Mouse (Mus musculus): Measurements from ENCODE around the gene Nfe2l1. TPM values are rescaled to one million over a fixed set of nuclear protein-coding genes. Genes with fewer than 3 reads are reported as not detected.

The Nfe2l1 gene
- total and polyA plus RNA-seq, 3 experiments, result 395 to 436 (median 397) TPM

- Histone ChIP-seq H3K27ac (peak overlapping the region; percentile 75), H3K36me3 (ENCODE audit: control insufficient read depth, insufficient read depth, low read length) (0 out of 2 replicates have a peak, but pooled peaks cover 2% of the 10 kb centered on the region), H3K4me3 (no peak overlapping the region), H3K9ac (ENCODE audit: low read depth, low read length) (peak overlapping the region; percentile 15; the same call in 1 of the 2 replicates), H3K27me3 (ENCODE audit: control insufficient read depth, insufficient read depth, low read length) (no peaks in the 10 kb centered on the region), H3K4me1 (ENCODE audit: control insufficient read depth, insufficient read depth, low read length) (peaks cover 9% of the 10 kb centered on the region), H3K79me2 (replicated peaks; ENCODE audit: control insufficient read depth, insufficient read depth, low read length) (no peaks in the 10 kb centered on the region)
- DNase-seq, result no peak
- WGBS, result 47% methylated on average over 7 of the region's 7 CpGs
- intact Hi-C loops (cut with DNase I), result loop anchor here (2.0 to 5.0 kb wide), 3 partner anchors 13 to 87 kb away; partner anchors contain the start of gene Cbx1
- TF ChIP-seq EP300 (IDR thresholded peaks at IDR 0.05; ENCODE audit: insufficient read depth, low read depth, low read length) (no peak), CTCF (IDR thresholded peaks at IDR 0.05) (no peak), POLR2A (IDR thresholded peaks at IDR 0.05; ENCODE audit: insufficient read depth, low read depth, low read length) (no peak)
Observed at GRCm38 (mm10) chr11:96775665-96776064, 54.1 kb downstream of the Nfe2l1 start.

- Histone ChIP-seq H3K4me3 (no peak overlapping the region), H3K9ac (ENCODE audit: low read depth, low read length) (peak overlapping the region; percentile 55), H3K79me2 (replicated peaks; ENCODE audit: control insufficient read depth, insufficient read depth, low read length) (no peaks in the 10 kb centered on the region), H3K4me1 (ENCODE audit: control insufficient read depth, insufficient read depth, low read length) (peaks cover 9% of the 10 kb centered on the region), H3K27me3 (ENCODE audit: control insufficient read depth, insufficient read depth, low read length) (no peaks in the 10 kb centered on the region), H3K36me3 (ENCODE audit: control insufficient read depth, insufficient read depth, low read length) (0 out of 2 replicates have a peak, but pooled peaks cover 2% of the 10 kb centered on the region), H3K27ac (peak overlapping the region; percentile 75)
- DNase-seq, result no peak
- no peak for TF ChIP-seq CTCF (IDR thresholded peaks at IDR 0.05)
- no peak for TF ChIP-seq POLR2A (IDR thresholded peaks at IDR 0.05; ENCODE audit: insufficient read depth, low read depth, low read length)
- no peak for TF ChIP-seq EP300 (IDR thresholded peaks at IDR 0.05; ENCODE audit: insufficient read depth, low read depth, low read length)
- WGBS, result 58% methylated on average over 8 of the region's 8 CpGs
- intact Hi-C loops (cut with DNase I), result loop anchor here (2.0 to 5.0 kb wide), 2 partner anchors 14 to 87 kb away; partner anchors contain the start of gene Cbx1
Observed at GRCm38 (mm10) chr11:96775063-96775462, 54.7 kb downstream of the Nfe2l1 start.

GRCm38 (mm10) chr11:96774536-96774935 lies 55.2 kb downstream of the Nfe2l1 start:
- Histone ChIP-seq H3K9ac (ENCODE audit: low read depth, low read length) (peak overlapping the region; percentile 55; the same call in 1 of the 2 replicates), H3K4me3 (no peak overlapping the region), H3K36me3 (ENCODE audit: control insufficient read depth, insufficient read depth, low read length) (0 out of 2 replicates have a peak, but pooled peaks cover 2% of the 10 kb centered on the region), H3K4me1 (ENCODE audit: control insufficient read depth, insufficient read depth, low read length) (peaks cover 9% of the 10 kb centered on the region), H3K27me3 (ENCODE audit: control insufficient read depth, insufficient read depth, low read length) (no peaks in the 10 kb centered on the region), H3K27ac (peak overlapping the region; percentile 75), H3K79me2 (replicated peaks; ENCODE audit: control insufficient read depth, insufficient read depth, low read length) (no peaks in the 10 kb centered on the region)
- no peak for DNase-seq
- TF ChIP-seq EP300 (IDR thresholded peaks at IDR 0.05; ENCODE audit: insufficient read depth, low read depth, low read length) (no peak), POLR2A (IDR thresholded peaks at IDR 0.05; ENCODE audit: insufficient read depth, low read depth, low read length) (no peak), CTCF (IDR thresholded peaks at IDR 0.05) (peak; percentile 36)
- WGBS, result 71% methylated on average over 3 of the region's 3 CpGs
- intact Hi-C loops (cut with DNase I), result loop anchor here (2.0 kb wide), 1 partner anchor 14 kb away; the partner anchor contains the start of gene Cbx1

GRCm38 (mm10) chr11:96772413-96772812 lies 57.4 kb downstream of the Nfe2l1 start:
- DNase-seq, result no peak
- no peak for TF ChIP-seq POLR2A (IDR thresholded peaks at IDR 0.05; ENCODE audit: insufficient read depth, low read depth, low read length)
- no peak for TF ChIP-seq CTCF (IDR thresholded peaks at IDR 0.05)
- TF ChIP-seq EP300 (IDR thresholded peaks at IDR 0.05; ENCODE audit: insufficient read depth, low read depth, low read length), result no peak
- Histone ChIP-seq H3K4me3 (no peak overlapping the region), H3K9ac (ENCODE audit: low read depth, low read length) (no peak overlapping the region), H3K79me2 (replicated peaks; ENCODE audit: control insufficient read depth, insufficient read depth, low read length) (no peaks in the 10 kb centered on the region), H3K4me1 (ENCODE audit: control insufficient read depth, insufficient read depth, low read length) (peaks cover 9% of the 10 kb centered on the region), H3K36me3 (ENCODE audit: control insufficient read depth, insufficient read depth, low read length) (0 out of 2 replicates have a peak, but pooled peaks cover 2% of the 10 kb centered on the region), H3K27ac (no peak overlapping the region), H3K27me3 (ENCODE audit: control insufficient read depth, insufficient read depth, low read length) (no peaks in the 10 kb centered on the region)
- 92% methylated on average over 9 of the region's 9 CpGs for WGBS
- intact Hi-C loops (cut with DNase I), result no loop called here

- Histone ChIP-seq H3K27ac (no peak overlapping the region), H3K9ac (ENCODE audit: low read depth, low read length) (no peak overlapping the region), H3K4me1 (ENCODE audit: control insufficient read depth, insufficient read depth, low read length) (peaks cover 5% of the 10 kb centered on the region), H3K36me3 (ENCODE audit: control insufficient read depth, insufficient read depth, low read length) (0 out of 2 replicates have a peak, but pooled peaks cover 2% of the 10 kb centered on the region), H3K27me3 (ENCODE audit: control insufficient read depth, insufficient read depth, low read length) (no peaks in the 10 kb centered on the region), H3K79me2 (replicated peaks; ENCODE audit: control insufficient read depth, insufficient read depth, low read length) (no peaks in the 10 kb centered on the region), H3K4me3 (no peak overlapping the region)
- intact Hi-C loops (cut with DNase I), result no loop called here
- TF ChIP-seq CTCF (IDR thresholded peaks at IDR 0.05) (no peak), POLR2A (IDR thresholded peaks at IDR 0.05; ENCODE audit: insufficient read depth, low read depth, low read length) (no peak), EP300 (IDR thresholded peaks at IDR 0.05; ENCODE audit: insufficient read depth, low read depth, low read length) (no peak)
- no peak for DNase-seq
- 95% methylated on average over 9 of the region's 9 CpGs for WGBS
Observed at GRCm38 (mm10) chr11:96771274-96771975, 58.3 kb downstream of the Nfe2l1 start.

- peaks cover 8% of the 10 kb centered on the region for H3K4me1 ChIP-seq (ENCODE audit: control insufficient read depth, insufficient read depth, low read length)
- no peak for TF ChIP-seq CTCF (IDR thresholded peaks at IDR 0.05)
- no peak for TF ChIP-seq POLR2A (IDR thresholded peaks at IDR 0.05; ENCODE audit: insufficient read depth, low read depth, low read length)
- no peak for TF ChIP-seq EP300 (IDR thresholded peaks at IDR 0.05; ENCODE audit: insufficient read depth, low read depth, low read length)
- no peak overlapping the region for H3K9ac ChIP-seq (ENCODE audit: low read depth, low read length)
- 64% methylated on average over 9 of the region's 9 CpGs for WGBS
- DNase-seq, result no peak
- H3K27ac ChIP-seq, result no peak overlapping the region
- H3K36me3 ChIP-seq (ENCODE audit: control insufficient read depth, insufficient read depth, low read length), result no peaks in the 10 kb centered on the region
- H3K4me3 ChIP-seq, result no peak overlapping the region
- H3K27me3 ChIP-seq (ENCODE audit: control insufficient read depth, insufficient read depth, low read length), result no peaks in the 10 kb centered on the region
- intact Hi-C loops (cut with DNase I), result no loop called here
- H3K79me2 ChIP-seq (replicated peaks; ENCODE audit: control insufficient read depth, insufficient read depth, low read length), result no peaks in the 10 kb centered on the region
Observed at GRCm38 (mm10) chr11:96768240-96768639, 61.5 kb downstream of the Nfe2l1 start.

Small RNA genes lying within 50 kb of the gene (microRNA-seq; reads per million reads assigned to microRNA genes)
- 107 to 236 reads per million in 2 experiments for gene Mir152

Other genes with a start within 250 kb of the Nfe2l1 start
- gene Snx11, start 52.4 kb downstream of the Nfe2l1 start, total RNA-seq (2021), result 10 to 100 TPM; 11.6 to 12.5 TPM
- gene Snx11, start 52.4 kb downstream of the Nfe2l1 start, polyA plus RNA-seq (2012; rRNA removed), result 11.1 and 16.2 TPM in 2 replicates
- 10 to 100 TPM; 34.8 to 36.9 TPM for gene Cbx1, start 40.8 kb downstream of the Nfe2l1 start, total RNA-seq (2021)
- gene Cbx1, start 40.8 kb downstream of the Nfe2l1 start, polyA plus RNA-seq (2012; rRNA removed), result 8.4 and 11.1 TPM in 2 replicates
- 10 to 100 TPM; 35.0 to 36.9 TPM for gene Copz2, start 19.9 kb upstream of the Nfe2l1 start, total RNA-seq (2021)
- 55.0 and 76.6 TPM in 2 replicates for gene Copz2, start 19.9 kb upstream of the Nfe2l1 start, polyA plus RNA-seq (2012; rRNA removed)
- gene Cdk5rap3, start 86.5 kb upstream of the Nfe2l1 start, total RNA-seq (2021), result 10 to 100 TPM; 17.4 to 25.2 TPM
- gene Cdk5rap3, start 86.5 kb upstream of the Nfe2l1 start, polyA plus RNA-seq (2012; rRNA removed), result 13.8 and 17.5 TPM in 2 replicates
- 1 to 10 TPM in 1 of 2 experiments, under 1 TPM in 1; 0.93 to 2.1 TPM for gene Prr15l, start 98.1 kb upstream of the Nfe2l1 start, total RNA-seq (2021)
- 0.70 and 2.5 TPM in 2 replicates for gene Prr15l, start 98.1 kb upstream of the Nfe2l1 start, polyA plus RNA-seq (2012; rRNA removed)
- 10 to 100 TPM; 12.9 to 13.0 TPM for gene Pnpo, start 114.0 kb upstream of the Nfe2l1 start, total RNA-seq (2021)
- 21.3 and 22.0 TPM in 2 replicates for gene Pnpo, start 114.0 kb upstream of the Nfe2l1 start, polyA plus RNA-seq (2012; rRNA removed)
- 10 to 100 TPM; 10.4 to 12.4 TPM for gene Sp2, start 153.0 kb upstream of the Nfe2l1 start, total RNA-seq (2021)
- 10.3 and 12.3 TPM in 2 replicates for gene Sp2, start 153.0 kb upstream of the Nfe2l1 start, polyA plus RNA-seq (2012; rRNA removed)
- gene Sp6, start 183.4 kb upstream of the Nfe2l1 start, total RNA-seq (2021), result under 1 TPM; 0.11 to 0.21 TPM
- 0.21 and 0.23 TPM in 2 replicates for gene Sp6, start 183.4 kb upstream of the Nfe2l1 start, polyA plus RNA-seq (2012; rRNA removed)
- gene Scrn2, start 200.0 kb upstream of the Nfe2l1 start, total RNA-seq (2021), result 10 to 100 TPM; 12.6 TPM
- gene Scrn2, start 200.0 kb upstream of the Nfe2l1 start, polyA plus RNA-seq (2012; rRNA removed), result 13.0 and 16.3 TPM in 2 replicates
- under 1 TPM in 1 of 2 experiments, not detected in 1; 0.18 TPM for gene Lrrc46, start 211.4 kb upstream of the Nfe2l1 start, total RNA-seq (2021)
- gene Lrrc46, start 211.4 kb upstream of the Nfe2l1 start, polyA plus RNA-seq (2012; rRNA removed), result 0.50 and 1.0 TPM in 2 replicates
- gene Mrpl10, start 211.6 kb upstream of the Nfe2l1 start, total RNA-seq (2021), result 10 to 100 TPM; 76.4 to 87.2 TPM
- 91.4 and 98.6 TPM in 2 replicates for gene Mrpl10, start 211.6 kb upstream of the Nfe2l1 start, polyA plus RNA-seq (2012; rRNA removed)
- gene Osbpl7, start 220.7 kb upstream of the Nfe2l1 start, total RNA-seq (2021), result 1 to 10 TPM; 4.1 to 4.4 TPM
- 5.0 and 7.0 TPM in 2 replicates for gene Osbpl7, start 220.7 kb upstream of the Nfe2l1 start, polyA plus RNA-seq (2012; rRNA removed)